Mouse (Mus musculus) thymus, adult 2 months (tissue): ENCODE results near the gene Pkn2.

Experiments
- CTCF ChIP-seq: fragments of 200-500 bp; IDR thresholded peaks from 2 replicates; pipeline ENCODE4 v1.5.1; 2012; ENCODE audit warnings: mild to moderate bottlenecking, control low read depth, low read length, moderate library complexity, borderline replicate concordance; ENCODE audit not compliant: control insufficient read depth, poor library complexity, insufficient read depth; ENCODE audit errors: extremely low read depth
- POLR2A ChIP-seq: fragments of 200-500 bp; IDR thresholded peaks from 2 replicates; pipeline ENCODE4 v1.6.1; 2012; ENCODE audit warnings: mild to moderate bottlenecking, low read length, control low read depth, moderate library complexity; ENCODE audit not compliant: control insufficient read depth, poor library complexity, insufficient read depth; ENCODE audit errors: extremely low read depth

- no peak for TF ChIP-seq CTCF
- TF ChIP-seq POLR2A: no peak
Measured at GRCm38 (mm10) chr3:142855961-142856472, 25.8 kb downstream of the Pkn2 start.
